Mouse (Mus musculus) Patski (cell line): ENCODE data around the gene Pibf1. TPM values are rescaled to one million over a fixed set of nuclear protein-coding genes. Genes with fewer than 3 reads are reported as not detected.

Experiments used
- ATAC-seq: fragments of 100-300 bp; one replicate; pipeline ENCODE4 v1.8.0; 2021
- CTCF ChIA-PET: fragments of 350-600 bp; sonication (Branson Sonifier 250); formaldehyde crosslinking; loops from one replicate; lab custom pipeline; 2022; ENCODE audit warnings: inconsistent platforms; lab: Charles Lee
- POLR2A ChIA-PET: fragments of 350-600 bp; sonication (Branson Sonifier 250); formaldehyde crosslinking; loops from one replicate; lab custom pipeline; 2022; ENCODE audit warnings: antibody characterized with exemption, inconsistent platforms; lab: Charles Lee
- DNase-seq: peaks from one replicate; pipeline ENCODE4 v3.0.0-alpha.2; 2011; ENCODE audit warnings: low read depth, low spot score
- H3K27me3 ChIP-seq: fragments of 371-371 bp; one replicate; pipeline ENCODE4 v1.5.1; 2021
- CTCF ChIP-seq: fragments of 100-300 bp; IDR thresholded peaks from one replicate; pipeline ENCODE4 v1.5.1; 2021
- in situ Hi-C: fragments of 300-500 bp; cut with MboI; formaldehyde crosslinking; loops from 3 replicates; pipeline ENCODE4 v1.11.1; 2018; ENCODE audit warnings: low pct_unique_long_range_greater_than_20kb, mixed read lengths
- polyA plus RNA-seq: library from polyadenylated mRNA; unstranded; gene quantifications from one replicate; pipeline ENCODE4 v1.2.3, GENCODE M21; 2021

Gene Pibf1
- polyA plus RNA-seq, 1 experiment from 2014 or later = 12.2 TPM

DNA sequence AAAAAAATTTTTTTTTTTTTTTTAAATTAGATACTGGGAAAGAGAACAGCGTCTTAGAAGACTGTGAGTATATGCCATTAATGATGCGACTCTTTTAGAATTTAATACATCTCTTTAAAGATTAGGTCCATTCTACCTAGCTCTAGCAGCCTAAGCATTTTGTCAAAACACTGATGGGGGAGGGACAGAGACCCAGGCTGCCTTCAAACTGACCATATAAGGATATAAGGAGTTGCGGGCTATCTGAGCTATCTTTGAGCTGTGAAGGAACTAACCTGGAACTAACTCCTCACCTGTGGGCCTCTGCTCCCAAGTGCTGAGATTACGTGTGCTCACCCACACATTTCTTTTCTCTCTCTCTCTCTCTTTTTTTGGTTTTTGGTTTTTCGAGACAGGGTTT lies 193.0 kb downstream of the Pibf1 start:
- no peak for TF ChIP-seq CTCF
- POLR2A ChIA-PET = no interaction called here
- no peaks in the 10 kb centered on the region for H3K27me3 ChIP-seq
- DNase-seq (no peak), ATAC-seq (no peak)
- CTCF ChIA-PET = no interaction called here
- in situ Hi-C loops = no loop called here

DNA sequence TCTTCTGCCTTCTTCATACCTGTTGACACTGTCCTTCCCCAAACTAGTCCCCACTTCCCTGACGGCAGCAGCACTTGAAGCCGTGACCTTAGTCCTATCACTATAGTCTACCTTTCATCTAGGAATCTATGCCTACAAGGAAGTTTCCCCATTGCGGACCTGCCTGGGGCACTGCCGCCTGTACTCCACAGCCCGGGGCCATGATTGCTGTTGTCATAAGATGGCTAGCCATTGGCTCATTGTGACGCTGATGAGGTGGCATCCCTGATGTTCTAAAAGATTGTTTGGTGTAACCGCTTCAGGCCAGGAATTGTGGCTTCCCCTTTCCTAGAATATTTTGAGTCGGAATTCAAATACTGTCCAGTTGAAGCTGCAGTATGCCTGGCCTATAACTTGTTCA lies 195.2 kb downstream of the Pibf1 start:
- ATAC-seq (no peak), DNase-seq (no peak)
- POLR2A ChIA-PET = no interaction called here
- H3K27me3 ChIP-seq = no peaks in the 10 kb centered on the region
- CTCF ChIA-PET = no interaction called here
- in situ Hi-C loops = no loop called here
- TF ChIP-seq CTCF = no peak

- ChIA-PET POLR2A (interaction anchor here (0.7 kb wide), 2 partner anchors 31 to 478 kb away, joined by 3 to 4 read pairs; no protein-coding TSS in a partner anchor), CTCF (no interaction called here)
- H3K27me3 ChIP-seq = no peaks in the 10 kb centered on the region
- in situ Hi-C loops = no loop called here
- no peak for TF ChIP-seq CTCF
- DNase-seq = no peak
- ATAC-seq = no peak
Observed at GRCm38 (mm10) chr14:99295606-99296341, 196.6 kb downstream of the Pibf1 start.

DNA sequence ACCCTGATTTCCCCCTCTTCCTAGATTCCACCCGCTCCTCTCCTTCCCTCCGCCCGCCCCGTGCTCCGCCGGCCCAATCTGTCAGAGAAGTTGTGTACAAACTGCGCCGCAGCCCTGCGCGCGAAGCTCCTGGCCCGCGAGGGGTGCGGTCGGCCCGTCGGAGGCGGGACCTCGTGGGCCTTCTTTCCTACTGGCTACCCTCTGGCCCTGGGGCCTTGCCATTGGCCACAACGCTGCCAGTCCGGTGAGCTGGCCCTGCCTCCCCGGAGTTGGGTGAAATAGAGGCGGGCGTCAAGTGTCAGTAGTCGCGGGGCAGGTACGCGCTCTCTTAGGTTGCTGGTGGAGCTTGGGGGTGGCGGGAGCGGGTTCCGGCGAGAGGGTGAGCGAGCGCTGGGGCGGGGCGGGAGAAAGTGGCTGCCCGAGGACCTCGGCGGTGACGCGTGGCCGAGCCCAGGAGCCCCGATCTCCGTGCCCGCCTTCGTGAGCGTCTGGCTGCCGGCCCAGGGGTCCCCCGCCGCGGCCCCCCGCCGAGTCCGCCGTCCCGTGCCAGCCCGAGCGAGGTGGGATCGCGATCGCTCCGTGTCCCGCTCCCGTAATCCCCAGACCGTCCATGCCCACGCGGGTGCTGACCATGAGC lies 199.3 kb downstream of the Pibf1 start, which contains the start of gene Klf5:
TSS of gene Klf5 (plus strand) at position 307 of the 637 bp plus-strand sequence.
- peak; percentile 99 for ATAC-seq

DNA sequence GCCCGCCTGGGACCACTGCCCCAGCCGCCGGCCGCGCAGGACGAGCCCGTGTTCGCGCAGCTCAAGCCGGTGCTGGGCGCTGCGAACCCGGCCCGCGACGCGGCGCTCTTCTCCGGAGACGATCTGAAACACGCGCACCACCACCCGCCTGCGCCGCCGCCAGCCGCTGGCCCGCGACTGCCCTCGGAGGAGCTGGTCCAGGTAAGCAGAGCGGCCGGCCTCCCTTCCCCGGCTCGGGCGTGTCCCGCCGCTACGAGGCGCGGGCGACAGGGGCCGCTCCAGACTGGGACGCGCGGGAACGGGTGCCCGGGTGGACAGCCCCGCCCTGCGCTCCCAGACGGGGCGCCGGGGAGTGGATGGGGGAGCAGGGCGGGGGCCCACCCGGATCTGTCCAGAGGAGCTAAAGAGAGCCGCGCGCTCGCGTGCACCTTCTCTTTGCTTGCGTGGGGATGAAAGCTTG lies 199.8 kb downstream of the Pibf1 start:
- no peak for TF ChIP-seq CTCF
- no peak for DNase-seq
- no peaks in the 10 kb centered on the region for H3K27me3 ChIP-seq
- ChIA-PET CTCF (interaction anchor here (1.0 to 1.5 kb wide), 5 partner anchors 118 to 594 kb away, joined by 3 to 6 read pairs (median 4); no protein-coding TSS in a partner anchor), POLR2A (no interaction called here)
- in situ Hi-C loops = no loop called here
- peak; percentile 56 for ATAC-seq

More for the DNA sequence above, 199.3 kb downstream of the Pibf1 start, which contains the start of gene Klf5:
- POLR2A ChIA-PET = interaction anchor here (0.6 to 0.7 kb wide), 4 partner anchors 51 to 499 kb away, joined by 3 read pairs; no protein-coding TSS in a partner anchor
- in situ Hi-C loops = no loop called here
- CTCF ChIA-PET = interaction anchor here (1.0 to 1.4 kb wide), 5 partner anchors 156 to 599 kb away, joined by 3 to 6 read pairs (median 4); no protein-coding TSS in a partner anchor
- DNase-seq = peak; percentile 75
- no peaks in the 10 kb centered on the region for H3K27me3 ChIP-seq
- TF ChIP-seq CTCF = no peak

GRCm38 (mm10) chr14:99299701-99300191 lies 200.5 kb downstream of the Pibf1 start:
- ChIA-PET POLR2A (no interaction called here), CTCF (interaction anchor here (1.0 to 1.5 kb wide), 4 partner anchors 117 to 594 kb away, joined by 3 to 6 read pairs (median 4); no protein-coding TSS in a partner anchor)
- no peak for TF ChIP-seq CTCF
- no peak for DNase-seq
- no peak for ATAC-seq
- in situ Hi-C loops = loop anchor here (5.0 to 10.0 kb wide), 5 partner anchors 157 to 598 kb away; no protein-coding TSS in a partner anchor
- H3K27me3 ChIP-seq = no peaks in the 10 kb centered on the region

GRCm38 (mm10) chr14:99301472-99301871 lies 202.2 kb downstream of the Pibf1 start:
- in situ Hi-C loops = loop anchor here (5.0 to 10.0 kb wide), 5 partner anchors 159 to 596 kb away; no protein-coding TSS in a partner anchor
- POLR2A ChIA-PET = no interaction called here
- TF ChIP-seq CTCF = no peak

More at GRCm38 (mm10) chr14:99301472-99301871, 202.2 kb downstream of the Pibf1 start:
- no peaks in the 10 kb centered on the region for H3K27me3 ChIP-seq
- ATAC-seq = no peak
- CTCF ChIA-PET = no interaction called here
- no peak for DNase-seq

Other genes starting within 250 kb of the Pibf1 start
- gene Rpl36a-ps1, start 105.1 kb upstream of the Pibf1 start, polyA plus RNA-seq = 0.30 TPM
- gene Mzt1, start 53.3 kb upstream of the Pibf1 start, polyA plus RNA-seq = 40.5 TPM
- gene Bora, start 53.2 kb upstream of the Pibf1 start, polyA plus RNA-seq = 8.5 TPM
- 31.8 TPM for gene Dis3, start 346 bp downstream of the Pibf1 start, polyA plus RNA-seq
- 27.9 TPM for gene Klf5, start 199.3 kb downstream of the Pibf1 start, polyA plus RNA-seq